Mouse (Mus musculus) cerebellum, postnatal 36 days (tissue): ENCODE data around the gene Gipc2.

Experiments used
- DNase-seq, 2 experiments: peaks; one replicate each; pipeline ENCODE4 v3.0.0; 2021 to 2022; ENCODE audit warnings: mixed read lengths in 2 of 2

Gipc2 gene

DNA sequence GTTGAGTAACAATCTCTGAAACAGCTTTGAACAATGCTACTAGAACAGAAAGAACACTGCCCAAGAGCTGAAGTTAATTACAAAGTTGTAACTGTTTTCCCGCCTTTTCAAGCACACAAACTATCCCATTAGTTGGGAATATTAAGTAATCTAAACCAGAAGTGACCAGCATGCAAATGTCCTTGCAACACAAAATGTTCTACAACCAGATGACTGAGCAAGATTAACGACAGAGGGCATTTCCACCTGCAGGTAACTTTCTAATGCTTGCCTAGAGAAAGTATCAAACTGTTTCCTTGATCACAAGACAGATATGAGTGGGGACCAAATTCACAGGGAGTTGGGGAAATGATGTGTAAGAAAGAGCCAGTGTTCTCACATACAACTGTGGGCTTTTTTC is 101.9 kb downstream of the Gipc2 start:
- DNase-seq = no peak

DNA sequence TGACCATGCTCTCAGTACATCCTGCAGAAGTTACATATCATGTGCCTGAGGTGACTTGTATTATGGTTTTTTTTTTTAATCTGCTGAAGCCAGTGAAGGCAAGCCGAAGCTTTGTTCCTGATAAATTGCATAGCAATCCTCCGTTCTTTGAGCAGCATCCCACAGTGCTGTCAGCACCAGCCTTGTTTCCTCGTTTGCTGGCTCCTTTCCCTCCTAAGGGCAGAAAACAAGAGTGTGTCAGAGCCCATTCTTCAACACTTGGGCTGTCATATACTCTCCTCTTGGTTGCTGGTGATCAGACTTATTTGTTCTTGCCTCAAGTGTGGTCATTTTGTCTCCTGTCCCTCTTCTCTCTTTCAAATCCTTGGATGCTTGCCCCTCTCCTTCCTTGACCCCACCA is 103.2 kb downstream of the Gipc2 start:
- DNase-seq = no peak

DNA sequence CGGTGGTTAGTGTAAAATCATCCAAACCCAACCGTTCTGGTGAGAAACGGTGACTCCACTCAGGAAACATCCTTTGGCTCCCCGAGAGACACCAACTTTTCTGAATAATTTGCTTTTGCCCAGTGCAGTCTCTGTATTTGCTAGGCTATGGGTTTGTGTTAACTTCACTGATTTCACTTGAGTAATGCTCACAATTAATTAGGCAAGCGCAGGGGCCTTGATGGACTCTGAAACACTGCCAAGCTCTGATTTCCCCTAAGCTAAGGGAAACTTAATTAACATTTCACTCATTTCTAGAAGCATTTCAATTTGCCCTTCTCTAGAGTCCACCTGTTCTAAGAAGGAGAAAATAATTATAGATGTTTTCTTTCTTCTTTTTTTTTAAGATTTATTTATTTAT is 104.9 kb downstream of the Gipc2 start:
- DNase-seq = no peak

DNA sequence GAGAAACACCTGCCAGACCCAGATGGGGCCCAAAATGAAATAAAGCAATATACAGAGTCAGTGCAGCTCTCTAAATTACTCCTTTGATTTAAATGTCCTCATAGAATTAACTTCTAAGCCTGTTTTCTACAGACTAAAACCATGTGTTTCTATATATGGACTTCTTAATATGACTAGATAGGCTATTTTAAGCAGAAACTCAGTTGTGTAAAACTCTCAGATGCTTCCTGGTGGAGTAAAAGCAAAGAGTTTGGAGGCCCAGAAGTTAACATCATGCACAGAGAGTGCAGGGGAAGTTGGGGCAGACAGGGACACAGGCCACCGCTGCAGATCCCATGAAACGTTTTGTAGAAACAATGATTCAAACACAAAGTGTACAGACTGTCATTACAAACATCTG is 107.8 kb downstream of the Gipc2 start:
- no peak for DNase-seq

DNA sequence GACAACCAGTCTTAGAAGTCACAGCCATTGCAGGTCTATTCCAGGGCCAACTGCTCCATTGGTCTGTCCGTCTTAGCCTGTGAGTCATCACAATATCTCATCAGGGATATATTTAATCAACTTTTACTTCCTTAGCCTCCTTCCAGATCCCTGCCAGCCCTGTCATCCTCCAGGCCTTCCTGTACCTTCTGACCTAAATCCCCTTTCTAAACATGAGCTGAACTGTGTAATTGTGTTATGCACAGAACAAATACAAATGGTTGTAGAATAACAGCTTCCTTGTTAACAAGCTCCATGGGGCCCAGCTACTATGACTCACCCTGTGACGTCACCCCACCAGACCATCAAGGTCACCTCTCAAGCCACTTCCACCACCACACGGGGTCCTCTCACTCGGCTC is 111.8 kb downstream of the Gipc2 start:
- no peak for DNase-seq

DNA sequence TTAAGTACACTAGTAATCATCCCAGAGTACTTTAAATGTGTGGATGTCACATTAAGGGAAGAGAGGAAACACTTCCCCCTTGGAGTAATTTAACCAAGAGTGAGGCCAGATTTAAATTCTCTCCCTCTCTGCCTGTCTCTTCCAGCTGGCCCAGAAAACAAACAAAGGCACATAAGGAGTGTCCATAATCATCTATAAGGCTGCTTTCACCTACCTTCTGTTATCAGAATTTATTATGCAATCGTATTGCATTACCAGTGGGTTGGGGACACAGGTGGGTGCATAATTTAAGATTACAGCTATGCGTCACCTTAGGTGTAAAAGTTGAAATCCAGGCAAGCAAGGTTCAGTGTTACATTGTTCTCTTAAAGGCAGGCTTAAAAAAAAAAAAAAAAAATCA is 114.1 kb downstream of the Gipc2 start:
- no peak for DNase-seq

DNA sequence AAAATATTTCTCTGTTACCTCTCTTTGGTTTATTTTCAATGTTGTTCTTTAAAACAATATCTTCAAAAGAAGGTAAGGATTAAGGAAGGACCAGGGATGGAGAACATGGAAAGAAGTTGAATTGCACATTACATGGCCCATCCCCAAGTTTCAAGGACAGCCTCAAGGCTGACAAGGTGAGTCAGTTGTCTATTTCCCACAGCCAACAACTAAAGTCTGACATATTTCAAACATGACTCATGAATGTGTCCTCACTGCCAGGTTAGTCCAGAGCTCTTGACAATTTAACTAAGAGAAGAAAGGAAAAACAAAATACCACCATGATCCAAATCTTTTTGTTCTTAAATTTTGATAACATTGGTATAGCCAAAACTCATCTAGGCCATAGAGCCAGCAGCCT is 118.1 kb downstream of the Gipc2 start:
- DNase-seq = no peak

DNA sequence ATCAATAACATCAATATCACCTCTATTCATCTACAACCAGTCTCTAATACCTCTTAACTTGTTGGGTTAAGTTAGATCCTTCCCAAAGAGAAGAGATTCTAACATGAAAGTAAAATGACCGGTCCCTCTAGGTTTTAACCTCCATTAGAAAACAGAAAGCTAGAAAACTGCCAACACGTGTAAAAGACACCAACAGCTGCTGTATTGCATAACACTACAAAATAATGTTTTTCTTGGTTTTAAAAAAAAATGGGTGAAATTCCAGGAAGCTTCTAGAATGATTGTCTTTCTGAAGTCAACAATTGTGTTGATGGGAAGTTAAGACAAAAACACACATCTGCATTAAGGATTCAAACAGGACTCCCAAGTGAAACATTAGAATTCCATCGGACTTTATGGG is 119.1 kb downstream of the Gipc2 start:
- DNase-seq = no peak
